Comparison of ENCODE assay signal across 9 mouse cellular contexts in the genomic region with DNA sequence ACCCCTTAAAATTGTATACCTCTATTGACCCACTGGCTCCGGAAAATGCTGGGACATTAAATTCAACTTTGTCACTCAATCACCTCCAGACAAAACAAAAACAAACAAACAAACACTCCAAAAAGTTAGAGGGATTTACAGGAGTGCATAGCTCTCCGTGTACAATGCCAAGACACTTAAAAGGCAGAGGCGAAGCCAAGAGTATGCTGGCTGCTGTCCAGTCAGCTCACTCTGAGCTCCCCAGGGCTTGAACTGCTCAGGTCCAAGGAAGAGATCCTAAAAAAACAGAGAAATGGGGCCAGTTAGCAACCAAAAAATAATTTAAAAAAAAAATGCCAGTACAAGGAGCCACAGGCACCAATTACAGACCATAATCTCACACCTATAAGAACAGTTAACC. TPM values are rescaled to one million over a fixed set of nuclear protein-coding genes. Genes with fewer than 3 reads are reported as not detected.
DNase-seq lines count a peak whose midpoint lies in the region; ATAC-seq lines count a peak whose summit lies in the region.
"Had no signal": no experiment of that assay in that cellular context is flagged by ENCODE, and none has a peak within 500 bp of the region (broad histone marks: within the 10 kb centered on the region; RNA-seq: fewer than 3 reads in every experiment).

No protein-coding gene starts in this region.

- no peaks in the 10 kb centered on the region for H3K9me3 ChIP-seq in heart, embryonic 10.5 days
- H3K9me3 ChIP-seq in forebrain, embryonic 13.5 days (replicated peaks) = no peaks in the 10 kb centered on the region
- H3K9me3 ChIP-seq: midbrain, embryonic 12.5 days had no signal

- no peak overlapping the region for H3K27ac ChIP-seq in heart, embryonic 10.5 days
- peak overlapping the region; percentile 45 for H3K27ac ChIP-seq in brown adipose tissue, adult 24 weeks (replicated peaks; ENCODE audit: low read depth, low read length)
- H3K27ac ChIP-seq in forebrain, embryonic 13.5 days = no peak overlapping the region
- H3K27ac ChIP-seq: midbrain, embryonic 12.5 days had no signal

- no peak for ATAC-seq in forebrain, embryonic 13.5 days

- peaks cover 7% of the 10 kb centered on the region; the same call in 1 of the 2 replicates for H3K4me1 ChIP-seq in heart, embryonic 10.5 days
- 0 out of 2 replicates have a peak, but pooled peaks cover 3% of the 10 kb centered on the region for H3K4me1 ChIP-seq in brown adipose tissue, adult 24 weeks (ENCODE audit: control insufficient read depth, insufficient read depth, insufficient read length, low read length)
- H3K4me1 ChIP-seq in forebrain, embryonic 13.5 days = peaks cover 8% of the 10 kb centered on the region

- peak; percentile 97 for DNase-seq in heart, adult 11 months
- DNase-seq in heart, embryonic 10.5 days (ENCODE audit: low spot score) = no peak
- DNase-seq in heart, postnatal 36 days = peak; percentile 71
- peak; percentile 56 for DNase-seq in lung, postnatal 10 days
- no peak for DNase-seq in retina, postnatal 1 day
- no peak for DNase-seq in thymus, postnatal 14 days

- WGBS in heart, embryonic 10.5 days = 49% methylated on average over 3 of the region's 3 CpGs
- WGBS in forebrain, embryonic 13.5 days = 36% methylated on average over 3 of the region's 3 CpGs

- H3K36me3 ChIP-seq in heart, embryonic 10.5 days = no peaks in the 10 kb centered on the region
- no peaks in the 10 kb centered on the region for H3K36me3 ChIP-seq in forebrain, embryonic 13.5 days (ENCODE audit: poor library complexity, severe bottlenecking)
- H3K36me3 ChIP-seq: midbrain, embryonic 12.5 days had no signal

- no peak overlapping the region for H3K9ac ChIP-seq in forebrain, embryonic 13.5 days
- H3K9ac ChIP-seq: midbrain, embryonic 12.5 days had no signal

- H3K4me2 ChIP-seq in forebrain, embryonic 13.5 days = no peak overlapping the region

- H3K27me3 ChIP-seq in heart, embryonic 10.5 days (ENCODE audit: insufficient read depth, poor library complexity, severe bottlenecking) = peaks cover 30% of the 10 kb centered on the region
- peaks cover 11% of the 10 kb centered on the region; the same call in 1 of the 2 replicates for H3K27me3 ChIP-seq in forebrain, embryonic 13.5 days

- H3K4me3 ChIP-seq in heart, embryonic 10.5 days = no peak overlapping the region
- H3K4me3 ChIP-seq in brown adipose tissue, adult 24 weeks (ENCODE audit: insufficient read depth, low read depth, low read length) = no peak overlapping the region
- no peak overlapping the region for H3K4me3 ChIP-seq in forebrain, embryonic 13.5 days

- intact Hi-C loops in heart, postnatal 36 days (cut with DNase I) = loop anchor here (1.0 to 5.0 kb wide), 2 partner anchors 699 to 717 kb away; no protein-coding TSS in a partner anchor

RNA-seq across cellular contexts. Expression of a gene that starts 9.6 kb away (rescaled TPM):
- polyA plus RNA-seq in heart, embryonic 10.5 days (2016; fragmentation: Nextera tagmentation; extraction: Ambion mirVana) = 4.8 and 5.3 TPM in 2 replicates
- polyA plus RNA-seq in brown adipose tissue, adult 24 weeks (2012; ENCODE audit: insufficient read depth, insufficient read length, missing spikeins) = 10.7 and 13.4 TPM in 2 replicates
- 10 to 100 TPM; 13.9 to 15.4 TPM for total RNA-seq in heart, postnatal 36 days (2021)
- 1.9 TPM in 2 replicates for polyA plus RNA-seq in forebrain, embryonic 13.5 days (2015; fragmentation: Nextera tagmentation; extraction: Ambion mirVana)

Comparison
In these comparisons a context has a peak if more than half of its experiments do, and no peak if none do; other contexts are left out.
1. DNase-seq: peak in heart, adult 11 months (single experiment), heart, postnatal 36 days (2 of 2) and lung, postnatal 10 days (single experiment); none in heart, embryonic 10.5 days (single experiment), retina, postnatal 1 day (single experiment) and thymus, postnatal 14 days (single experiment).